Mouse (Mus musculus) embryo, embryonic 10 days (tissue): ENCODE results near the gene Zmym3.

ENCODE experiments used
- DNase-seq: peaks from one replicate; pipeline ENCODE4 v3.0.0-alpha.2; 2015; ENCODE audit warnings: low spot score

The Zmym3 gene

DNA sequence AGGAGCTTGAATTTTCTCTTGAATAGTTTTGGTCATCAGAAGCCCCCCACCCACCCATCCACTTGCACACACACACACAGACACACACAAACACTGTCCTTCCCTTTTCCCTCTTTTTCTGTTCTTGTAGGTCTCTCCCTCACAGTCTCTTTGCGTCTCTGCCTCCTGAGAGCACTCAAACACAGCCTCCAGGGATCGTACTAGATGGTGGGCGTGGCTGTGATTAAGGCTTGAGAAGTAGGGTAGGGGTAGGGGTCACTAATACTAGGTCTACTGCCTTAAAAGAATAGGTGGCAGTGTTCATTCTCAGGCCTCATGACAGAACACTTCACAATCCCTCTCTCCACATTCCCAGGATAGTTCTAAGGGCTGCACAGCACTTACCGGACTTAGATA lies at the start of gene Zmym3:
Gene Zmym3 (minus strand): TSS at position 150 of the 396 bp plus-strand sequence.
- DNase-seq: peak; percentile 52

GRCm38 (mm10) chrX:101451591-101451990 lies 30.9 kb upstream of the Zmym3 start:
- DNase-seq: no peak

DNA sequence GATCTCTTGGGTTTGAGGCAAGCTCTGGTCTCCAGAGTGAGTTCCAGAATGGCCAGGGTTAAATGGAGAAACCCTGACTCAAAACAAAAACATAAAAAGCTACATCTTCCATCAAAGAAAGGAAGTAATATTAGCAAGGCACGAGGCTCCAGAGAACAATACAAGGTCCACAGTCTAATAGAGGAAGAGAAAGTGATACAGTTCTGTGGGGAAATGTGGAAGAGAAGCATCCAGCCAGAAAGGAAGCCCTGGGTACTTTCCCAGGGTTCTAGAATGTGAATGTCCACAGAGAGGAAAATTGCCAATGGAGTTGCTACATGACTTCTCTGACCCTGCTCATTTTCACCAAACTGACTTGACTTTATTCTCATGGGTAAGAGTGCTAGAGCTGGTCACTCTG lies 30.5 kb upstream of the Zmym3 start:
- DNase-seq: no peak

DNA sequence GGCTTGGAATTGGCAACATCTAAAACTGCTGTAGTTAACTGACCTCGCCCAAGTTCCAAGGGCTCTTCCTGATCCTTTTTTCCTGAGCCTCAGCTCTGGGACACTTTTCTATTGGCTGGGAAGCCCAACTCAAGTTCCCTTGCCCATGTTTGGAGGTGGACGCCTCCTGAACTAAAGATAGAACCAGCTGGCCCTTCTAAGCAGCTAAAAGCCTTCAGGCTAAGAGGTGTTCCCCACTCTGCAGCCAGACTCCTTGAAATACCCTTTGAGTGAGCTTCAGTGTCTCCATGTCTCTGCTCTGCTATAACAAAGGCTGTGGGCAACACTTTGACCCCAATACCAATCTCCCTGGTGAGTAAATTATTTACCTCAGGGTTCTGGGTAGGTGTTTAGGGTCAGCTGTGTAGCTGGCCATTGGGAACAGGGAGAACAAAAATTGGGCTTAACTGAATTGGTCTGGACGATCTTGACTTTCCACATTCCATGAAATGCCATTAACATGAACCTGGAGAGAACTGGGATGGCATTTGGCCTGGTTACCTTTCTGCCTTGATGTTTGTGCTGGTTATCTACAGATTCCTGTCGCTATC lies 28.3 kb upstream of the Zmym3 start, which contains the start of gene Itgb1bp2:
Gene Itgb1bp2 (plus strand): TSS at position 203 of the 590 bp plus-strand sequence.
- no peak for DNase-seq

DNA sequence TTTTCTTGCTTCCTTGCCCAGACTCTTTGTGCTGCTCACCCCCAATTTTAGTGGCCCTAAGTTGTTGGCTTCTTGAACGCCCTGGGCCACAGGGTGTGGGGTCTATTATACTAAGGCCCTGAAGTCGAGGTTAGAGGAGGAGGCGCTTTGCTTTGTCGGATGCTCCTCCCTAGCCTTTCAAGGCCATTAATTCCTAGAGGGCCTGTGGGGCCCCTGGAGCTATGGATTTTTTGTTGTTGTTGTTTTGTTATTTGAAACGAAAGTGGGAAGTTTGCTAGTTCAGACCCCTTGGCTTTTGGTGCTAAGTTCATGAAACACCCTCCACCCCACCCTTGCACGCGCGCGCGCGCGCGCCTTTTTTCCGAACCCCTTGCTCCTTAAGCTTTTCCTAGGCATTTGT lies 9.3 kb upstream of the Zmym3 start:
- DNase-seq: peak; percentile 21

DNA sequence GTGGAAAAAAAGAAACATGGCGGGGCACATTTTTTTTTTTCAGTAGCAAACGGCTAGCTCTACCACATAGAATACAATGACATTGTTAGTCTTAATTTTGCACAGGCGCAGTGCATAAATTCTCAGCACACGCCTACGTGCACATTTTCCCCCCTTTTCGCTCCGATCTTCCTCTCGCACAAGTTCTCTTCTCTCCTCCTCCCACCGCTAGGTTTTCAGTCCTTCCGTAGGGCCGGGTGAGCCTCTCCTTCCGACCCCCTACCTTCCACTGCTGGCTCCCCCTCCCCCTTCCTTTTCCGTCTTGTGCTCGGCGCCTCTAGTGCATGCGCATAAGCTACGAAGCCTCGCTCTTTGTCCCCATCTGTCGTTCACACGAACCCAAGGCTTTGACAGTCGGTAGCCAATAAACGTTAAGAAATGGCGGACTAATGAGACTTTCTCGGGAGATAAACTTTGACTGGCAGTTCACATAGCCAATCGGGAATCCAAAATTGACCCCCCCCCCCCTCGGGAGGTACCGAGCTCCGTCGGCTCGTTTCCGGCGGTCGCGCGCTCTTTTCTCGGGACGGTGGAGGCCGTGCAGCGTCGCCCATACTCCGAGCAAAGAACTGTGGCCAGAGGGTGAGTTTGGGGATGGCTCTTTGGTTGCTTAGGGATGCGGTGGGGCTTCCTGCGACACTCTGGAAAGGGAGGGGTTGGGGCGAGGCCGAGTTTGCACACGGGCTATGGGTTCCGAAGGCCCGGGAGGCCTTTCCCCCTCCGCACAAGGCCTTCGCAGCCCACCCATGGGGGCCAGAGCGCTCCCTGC lies 8.7 kb upstream of the Zmym3 start, which contains the start of gene Nono:
Gene Nono (plus strand): TSS at position 177 of the 808 bp plus-strand sequence.
- DNase-seq: peak; percentile 93

- DNase-seq: no peak
Measured at GRCm38 (mm10) chrX:101428785-101429141, 8.1 kb upstream of the Zmym3 start.

GRCm38 (mm10) chrX:101427774-101428173 lies 7.1 kb upstream of the Zmym3 start:
- no peak for DNase-seq

- no peak for DNase-seq
Measured at GRCm38 (mm10) chrX:101423462-101423861, 2.8 kb upstream of the Zmym3 start.

- DNase-seq: peak; percentile 87
Measured at GRCm38 (mm10) chrX:101419725-101420699, 637 bp downstream of the Zmym3 start.

DNA sequence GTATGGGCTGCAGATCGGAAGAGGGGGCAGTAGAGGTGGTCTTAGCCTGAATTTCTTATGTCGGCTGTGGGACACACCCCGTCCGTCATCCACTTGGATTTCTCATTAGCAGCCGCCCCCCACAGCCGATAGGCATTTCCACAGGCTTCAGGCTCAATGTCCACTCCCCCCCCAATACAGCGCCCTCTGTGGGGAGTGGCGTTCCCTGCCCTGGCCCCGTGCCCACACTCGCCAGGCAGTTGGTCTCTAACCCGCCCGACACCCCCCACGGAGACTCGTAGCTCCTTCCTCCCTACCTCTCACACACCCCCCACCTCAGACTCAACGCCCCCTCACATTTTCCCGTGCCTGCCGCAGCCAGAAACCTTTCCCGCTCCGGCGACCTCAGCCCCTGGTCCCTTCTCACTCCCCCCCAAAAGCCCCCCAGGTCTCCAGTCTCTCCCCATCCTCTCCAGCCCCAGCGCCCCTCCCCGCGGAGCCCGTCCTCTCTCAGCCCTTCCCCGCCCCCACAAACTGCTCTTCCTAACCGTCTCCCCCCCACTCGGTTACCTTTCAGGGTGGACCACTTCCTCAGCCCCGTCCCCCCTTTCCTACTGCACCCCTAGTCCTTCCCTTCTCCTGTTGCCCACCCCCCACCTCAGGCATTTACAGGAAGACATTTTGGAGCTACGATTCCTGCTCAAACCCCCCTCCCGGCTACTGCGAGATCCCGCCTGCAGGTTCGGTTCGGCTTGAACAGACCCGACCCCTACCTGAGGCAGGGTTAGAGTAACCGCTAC lies 1.5 kb downstream of the Zmym3 start:
- DNase-seq: peak; percentile 17

DNA sequence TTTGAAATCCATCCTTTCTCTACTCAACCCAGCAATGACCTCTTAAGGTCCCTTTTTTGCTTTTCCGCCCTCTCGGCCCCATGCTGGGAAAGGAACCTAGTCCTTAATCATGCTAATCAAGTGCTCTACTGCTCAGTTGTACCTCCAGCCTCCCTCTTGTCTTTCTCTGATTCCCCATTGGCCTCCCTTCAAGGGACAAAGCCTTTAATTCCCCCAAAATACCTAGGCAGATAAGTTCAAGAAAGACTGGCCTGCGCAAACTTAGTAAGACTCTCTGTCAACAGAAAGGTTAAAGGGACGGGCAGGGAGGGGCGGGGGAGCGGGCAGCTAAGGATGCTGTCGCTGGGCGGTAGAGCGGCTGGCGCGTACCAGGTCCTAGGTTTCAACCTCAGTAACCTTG lies 24.2 kb downstream of the Zmym3 start:
- DNase-seq: peak; percentile 8

- DNase-seq: no peak
Measured at GRCm38 (mm10) chrX:101394341-101394740, 26.3 kb downstream of the Zmym3 start.

DNA sequence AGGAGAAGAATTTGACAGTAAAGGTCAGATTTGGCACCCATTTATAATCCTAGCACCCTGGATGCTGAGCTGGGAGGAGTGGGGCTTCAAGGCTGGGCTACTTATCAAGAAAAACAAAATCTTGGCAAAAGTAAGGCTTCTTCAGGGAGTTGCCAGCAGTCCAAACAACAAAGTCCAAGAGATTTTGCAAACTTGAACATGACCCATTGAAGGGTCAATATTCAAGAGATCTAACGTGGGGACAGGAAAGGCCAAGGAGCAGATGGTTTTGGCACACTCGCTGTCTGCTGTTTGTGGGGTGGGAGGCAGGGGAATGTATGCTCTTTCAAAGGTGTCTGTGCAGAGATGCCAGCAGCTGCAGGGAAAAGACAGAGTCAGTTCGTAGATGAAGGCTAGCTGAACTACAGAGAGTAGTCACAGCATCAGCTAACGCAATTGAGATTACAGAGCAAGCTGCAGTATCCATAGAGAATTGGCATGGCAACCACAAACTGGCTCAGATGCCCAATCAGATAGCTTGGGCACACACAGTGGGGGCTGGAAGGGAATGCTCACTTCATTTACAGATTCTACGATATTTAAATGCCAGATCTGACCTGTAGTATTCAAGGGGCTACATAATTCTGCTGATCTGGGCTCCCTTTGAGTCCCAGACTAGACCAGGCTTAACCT lies 31.6 kb downstream of the Zmym3 start:
- no peak for DNase-seq

GRCm38 (mm10) chrX:101386222-101386621 lies 34.4 kb downstream of the Zmym3 start:
- DNase-seq: no peak

GRCm38 (mm10) chrX:101384439-101385137 lies 36.1 kb downstream of the Zmym3 start:
- DNase-seq: no peak

- no peak for DNase-seq
Measured at GRCm38 (mm10) chrX:101383455-101383854, 37.2 kb downstream of the Zmym3 start.

DNA sequence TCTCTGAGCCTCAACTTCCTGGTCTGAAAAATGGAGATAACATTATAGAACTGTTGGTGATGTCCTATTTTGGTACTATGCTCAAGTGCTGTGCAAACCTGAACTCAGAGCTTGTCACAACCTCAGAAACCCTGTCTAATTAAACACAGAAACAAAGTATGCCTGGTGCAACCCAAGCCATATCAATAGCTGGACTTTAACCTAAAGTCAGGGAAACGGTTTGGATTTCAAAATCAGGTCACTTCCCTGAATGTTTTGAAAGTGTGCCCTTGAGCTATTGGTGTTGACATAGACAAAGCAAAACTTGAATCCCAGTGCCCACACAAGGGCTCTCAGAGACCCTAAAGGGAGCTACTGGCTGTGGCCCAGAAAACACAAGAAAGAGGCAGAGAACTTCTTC lies 40.9 kb downstream of the Zmym3 start:
- DNase-seq: no peak

DNA sequence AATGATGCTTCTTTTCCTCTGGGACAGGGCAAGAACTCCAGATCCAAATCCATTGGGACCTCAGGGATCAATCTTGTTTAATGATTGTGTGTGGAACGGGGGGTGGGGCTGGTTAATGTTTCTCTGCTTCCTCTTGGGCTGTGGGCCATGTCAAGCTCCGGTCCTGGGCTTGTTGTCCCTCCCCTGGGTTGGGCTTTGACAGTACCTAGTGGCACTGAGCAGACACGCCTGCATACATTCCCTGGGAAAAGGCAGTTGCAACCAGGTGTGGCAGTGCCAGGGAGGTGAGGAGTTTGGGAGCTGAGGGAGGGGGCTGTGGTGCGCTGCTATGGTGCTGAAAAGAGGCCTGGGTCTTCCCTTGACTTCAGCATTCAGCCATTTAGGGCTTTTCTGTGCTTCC lies 43.6 kb downstream of the Zmym3 start:
- DNase-seq: no peak
